Mouse (Mus musculus): ENCODE results near the gene Eci1.

DNA sequence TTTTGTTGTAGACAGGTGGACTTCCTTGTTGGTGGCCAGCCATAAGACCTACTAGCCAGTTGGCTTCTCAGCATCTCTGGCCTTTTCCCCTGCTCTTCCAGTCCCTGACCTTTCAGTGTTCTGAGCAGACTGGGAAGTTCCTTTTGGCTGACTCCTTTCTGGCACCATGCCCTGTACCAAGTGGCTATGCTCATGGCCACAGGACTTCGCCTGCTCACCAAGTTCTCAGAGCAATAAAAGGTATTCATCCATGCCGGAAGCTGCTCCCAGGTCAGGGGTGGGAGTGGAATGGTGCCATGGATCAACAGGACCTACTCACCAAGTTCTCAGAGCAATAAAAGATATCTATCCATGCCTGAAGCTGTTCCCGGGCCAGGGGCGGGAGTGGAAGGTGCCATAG, 46.1 kb downstream of the Eci1 start:
- no peak for TF ChIP-seq CTCF (conservative IDR thresholded peaks at IDR 0.05; ENCODE audit: insufficient read depth, insufficient read length, low read depth, low read length)
- TF ChIP-seq POLR2A (IDR thresholded peaks at IDR 0.05; ENCODE audit: low read depth, low read length) = no peak
